Mouse (Mus musculus) stomach, postnatal 0 days (tissue): ENCODE results near the gene Ttll13.

Experiments
- CTCF ChIP-seq: IDR thresholded peaks from 2 replicates; pipeline ENCODE4 v1.5.1; 2016; ENCODE audit warnings: antibody characterized with exemption, low read depth, mild to moderate bottlenecking, moderate library complexity
- EP300 ChIP-seq: optimal IDR thresholded peaks from 2 replicates; pipeline ENCODE3; 2016; ENCODE audit warnings: antibody characterized with exemption

- TF ChIP-seq CTCF = no peak
- TF ChIP-seq EP300 = no peak
Observed at GRCm38 (mm10) chr7:80273456-80273855, 27.3 kb downstream of the Ttll13 start.
